Mouse (Mus musculus) hindbrain, embryonic 16.5 days (tissue): ENCODE data around the gene Gm11639. TPM values are rescaled to one million over a fixed set of nuclear protein-coding genes. Genes with fewer than 3 reads are reported as not detected.

Experiments used
- ATAC-seq: fragments of 200-750 bp; cut with Nextera tagmentation; 2 replicates; pipeline ENCODE4 v1.8.0; 2017; ENCODE audit warnings: moderate TSS enrichment, moderate library complexity
- H3K27ac ChIP-seq: fragments of 300-500 bp; sonication (generic); 2 replicates; pipeline ENCODE4 v1.5.1; 2014; ENCODE audit warnings: low read depth, mild to moderate bottlenecking, control low read depth, low read length, moderate library complexity
- H3K27me3 ChIP-seq: fragments of 300-500 bp; sonication (generic); replicated peaks from 2 replicates; pipeline ENCODE4 v1.6.1; 2014; ENCODE audit warnings: low read length; ENCODE audit not compliant: control insufficient read depth, insufficient read depth
- H3K36me3 ChIP-seq: fragments of 300-500 bp; sonication (generic); 2 replicates; pipeline ENCODE4 v1.6.1; 2014; ENCODE audit warnings: mild to moderate bottlenecking, low read length, moderate library complexity, mixed read lengths; ENCODE audit not compliant: control insufficient read depth, insufficient read depth
- H3K4me1 ChIP-seq: fragments of 300-500 bp; sonication (generic); 2 replicates; pipeline ENCODE4 v1.6.1; 2014; ENCODE audit warnings: low read depth, low read length; ENCODE audit not compliant: control insufficient read depth, insufficient read depth
- H3K4me2 ChIP-seq: fragments of 300-500 bp; sonication (generic); 2 replicates; pipeline ENCODE4 v1.6.1; 2014; ENCODE audit warnings: mild to moderate bottlenecking, low read length, control low read depth, moderate library complexity
- H3K4me3 ChIP-seq: fragments of 300-500 bp; sonication (generic); 2 replicates; pipeline ENCODE4 v1.5.1; 2014; ENCODE audit warnings: mild to moderate bottlenecking, low read length, control low read depth, moderate library complexity
- H3K9ac ChIP-seq: fragments of 300-500 bp; sonication (generic); 2 replicates; pipeline ENCODE4 v1.6.1; 2014; ENCODE audit warnings: low read depth, mild to moderate bottlenecking, control low read depth, low read length, moderate library complexity
- H3K9me3 ChIP-seq: fragments of 300-500 bp; sonication (generic); 2 replicates; pipeline ENCODE4 v1.6.1; 2014; ENCODE audit warnings: mild to moderate bottlenecking, low read length, moderate library complexity; ENCODE audit not compliant: control insufficient read depth
- WGBS: fragments of 180-500 bp; shearing (Covaris S2); extraction: QIAGEN DNeasy Blood & Tissue Kit; methylation state at CpG from one replicate; pipeline ENCODE4 v1.1.7; 2014; 5-methylcytosine and 5-hydroxymethylcytosine counted together
- polyA plus RNA-seq: library from polyadenylated mRNA; unstranded; fragments of >200 nt; fragmentation: Nextera tagmentation; extraction: Ambion mirVana; gene quantifications from 2 replicates; pipeline ENCODE4 v1.2.1, GENCODE M21; 2015

Gm11639 gene
- polyA plus RNA-seq, 1 experiment from 2014 or later = 0.04 TPM

- Histone ChIP-seq H3K4me1 (peaks cover 10% of the 10 kb centered on the region; the same call in 1 of the 2 replicates), H3K4me2 (no peak overlapping the region), H3K9me3 (no peaks in the 10 kb centered on the region), H3K27ac (no peak overlapping the region), H3K27me3 (no peaks in the 10 kb centered on the region), H3K9ac (no peak overlapping the region), H3K36me3 (no peaks in the 10 kb centered on the region), H3K4me3 (no peak overlapping the region)
- no peak for ATAC-seq
- WGBS = 59% methylated on average over 4 of the region's 4 CpGs
Observed at GRCm38 (mm10) chr11:105150691-105151090, 465.2 kb downstream of the Gm11639 start.

DNA sequence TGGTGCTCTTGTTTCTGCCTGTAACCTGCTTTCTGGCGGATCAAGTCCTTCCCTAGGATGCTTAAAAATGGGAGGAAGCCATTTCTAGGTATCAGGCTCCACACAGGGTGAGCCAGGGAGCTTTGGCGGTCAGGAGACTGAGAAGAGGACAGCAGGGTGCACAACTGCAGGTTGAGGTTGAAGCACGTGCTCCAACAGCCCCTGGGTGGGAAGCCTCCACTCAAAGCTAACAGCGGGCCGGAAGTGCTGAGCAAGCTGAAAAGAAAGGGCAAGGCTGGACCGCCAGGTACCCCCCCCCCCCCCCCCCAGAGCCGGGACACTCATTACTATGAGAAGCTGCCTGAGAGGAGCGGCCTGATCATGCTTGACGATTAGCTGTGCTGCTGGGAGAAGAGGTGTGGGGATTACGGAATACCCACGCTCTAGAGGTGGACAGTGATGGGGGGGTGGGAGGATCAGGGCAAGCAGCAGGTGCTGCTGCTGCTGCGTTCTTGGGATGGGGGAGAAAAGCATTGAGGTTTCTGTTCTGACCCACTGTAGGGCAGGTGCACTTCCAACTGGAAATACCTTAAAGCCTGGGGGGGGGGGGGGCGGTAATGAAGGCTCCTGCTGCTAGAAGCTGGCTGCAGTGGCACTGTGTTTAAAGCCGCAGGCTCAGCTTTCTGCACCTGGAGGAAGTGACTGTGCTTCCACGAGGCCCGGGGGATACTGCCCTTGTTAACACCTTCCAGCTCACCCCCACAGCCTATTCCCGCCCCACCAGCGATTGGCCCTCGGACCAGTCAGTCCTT lies 465.9 kb downstream of the Gm11639 start:
- Histone ChIP-seq H3K4me3 (no peak overlapping the region), H3K36me3 (no peaks in the 10 kb centered on the region), H3K4me1 (peaks cover 10% of the 10 kb centered on the region; the same call in 1 of the 2 replicates), H3K4me2 (peak overlapping the region; percentile 34), H3K27ac (no peak overlapping the region), H3K9ac (peak overlapping the region; percentile 38; the same call in 1 of the 2 replicates), H3K9me3 (no peaks in the 10 kb centered on the region), H3K27me3 (no peaks in the 10 kb centered on the region)
- WGBS = 31% methylated on average over 18 of the region's 19 CpGs
- ATAC-seq = peak; percentile 45; the same call in 1 of the 2 replicates

DNA sequence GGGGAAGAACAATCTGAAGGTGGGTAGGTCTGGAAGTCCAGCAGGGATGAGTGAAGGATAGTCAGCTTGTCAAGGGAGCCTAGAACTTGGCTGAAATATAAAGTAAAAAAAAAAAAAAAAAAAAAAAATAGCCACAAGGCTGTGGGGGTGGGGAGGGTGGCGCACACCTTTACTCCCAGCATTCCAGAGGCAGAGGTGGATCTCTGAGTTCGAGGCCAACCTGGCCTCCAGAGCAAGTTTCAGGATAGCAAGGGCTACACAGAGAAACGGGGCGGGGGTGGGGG lies 466.5 kb downstream of the Gm11639 start:
- Histone ChIP-seq H3K27me3 (no peaks in the 10 kb centered on the region), H3K9ac (no peak overlapping the region), H3K27ac (no peak overlapping the region), H3K36me3 (no peaks in the 10 kb centered on the region), H3K4me3 (no peak overlapping the region), H3K4me2 (peak overlapping the region; percentile 34; the same call in 1 of the 2 replicates), H3K9me3 (no peaks in the 10 kb centered on the region), H3K4me1 (peaks cover 10% of the 10 kb centered on the region; the same call in 1 of the 2 replicates)
- ATAC-seq = no peak
- 100% methylated on average over 1 of the region's 4 CpGs for WGBS

DNA sequence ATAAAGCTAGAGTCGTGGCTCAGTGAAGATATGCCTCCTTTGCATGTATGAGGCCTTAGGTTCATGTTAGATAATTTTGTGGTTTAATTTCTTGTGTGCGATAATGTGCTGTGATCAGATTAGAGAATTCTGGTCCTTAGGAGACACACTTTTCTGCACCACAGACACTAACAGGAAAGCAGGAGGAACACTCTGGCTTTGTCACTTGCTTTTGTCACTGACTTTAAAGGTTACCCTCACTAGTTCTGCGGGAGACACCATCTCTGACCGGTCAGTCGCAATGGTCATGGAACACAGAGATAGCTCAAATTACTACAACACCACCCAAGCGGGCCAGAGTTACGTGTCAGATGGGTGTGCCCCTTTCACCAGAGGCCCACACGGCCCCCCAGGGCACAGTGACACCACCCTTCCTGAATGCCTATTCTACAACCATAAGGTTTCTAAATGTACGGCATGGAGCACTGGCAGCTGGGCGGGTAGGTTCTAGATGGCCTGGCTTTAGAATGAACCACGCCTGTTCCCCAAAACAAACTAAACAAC lies 466.9 kb downstream of the Gm11639 start:
- Histone ChIP-seq H3K9me3 (no peaks in the 10 kb centered on the region), H3K4me1 (peaks cover 10% of the 10 kb centered on the region; the same call in 1 of the 2 replicates), H3K27me3 (no peaks in the 10 kb centered on the region), H3K36me3 (no peaks in the 10 kb centered on the region), H3K9ac (no peak overlapping the region), H3K4me2 (no peak overlapping the region), H3K4me3 (no peak overlapping the region), H3K27ac (no peak overlapping the region)
- 84% methylated on average over 11 of the region's 11 CpGs for WGBS
- ATAC-seq = no peak

DNA sequence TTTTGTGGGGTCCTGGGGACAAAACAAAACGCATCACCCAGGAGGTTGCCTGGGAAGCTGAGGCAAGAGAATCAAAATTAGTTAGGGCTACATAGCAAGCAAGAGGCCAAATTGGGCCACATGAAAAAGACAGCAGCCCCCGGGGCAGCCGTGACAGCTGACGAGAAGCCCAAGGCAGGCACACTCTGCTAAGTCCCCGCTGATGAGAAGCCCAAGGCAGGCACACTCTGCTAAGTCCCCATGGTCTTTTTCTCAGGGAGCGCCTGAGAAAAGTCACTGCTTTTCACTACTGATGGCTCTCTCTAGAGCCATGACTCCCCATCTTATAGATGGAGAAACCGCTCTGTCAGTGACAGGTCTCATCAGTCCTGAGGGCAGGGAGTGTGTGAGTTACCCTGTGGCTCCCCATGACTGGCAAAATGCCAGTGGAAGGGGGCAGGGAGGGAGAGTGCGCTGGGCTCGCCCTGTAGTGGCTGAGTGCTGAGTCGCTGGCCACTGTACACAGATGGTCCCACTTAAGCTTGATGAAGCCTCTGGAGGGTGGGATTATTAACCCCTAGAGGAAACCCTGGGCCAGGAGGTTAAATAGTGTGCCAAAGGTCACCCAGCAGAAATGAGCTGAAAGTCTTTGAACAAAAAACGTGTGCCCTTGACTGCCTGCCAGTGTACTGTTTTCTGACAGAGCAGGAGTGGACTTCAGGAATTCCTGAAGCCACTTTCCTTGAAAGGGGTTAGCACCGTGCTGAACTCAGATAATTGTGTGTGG lies 467.7 kb downstream of the Gm11639 start:
- whole genome bisulfite sequencing = 30% methylated on average over 12 of the region's 12 CpGs

DNA sequence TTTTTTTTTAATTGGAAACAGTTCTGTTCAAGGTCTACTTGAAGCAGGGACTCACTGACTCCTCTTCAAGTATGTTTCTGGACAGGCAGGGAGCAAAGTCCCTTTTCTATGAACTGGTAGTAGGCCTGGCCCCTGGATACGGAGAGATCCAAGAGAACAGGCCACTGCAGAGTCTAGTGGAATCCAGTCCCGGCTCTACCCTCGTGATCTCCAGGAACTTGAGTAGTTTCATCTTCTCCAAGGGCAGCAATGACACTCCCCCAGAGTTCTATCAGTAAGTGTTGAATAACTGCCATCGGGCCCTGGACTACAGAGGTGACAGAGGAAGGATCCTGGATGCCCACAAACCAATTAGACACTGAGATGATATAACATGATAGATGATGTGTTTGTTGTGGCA lies 470.4 kb downstream of the Gm11639 start:
- H3K4me3 ChIP-seq = no peak overlapping the region
- no peaks in the 10 kb centered on the region for H3K36me3 ChIP-seq
- no peak overlapping the region for H3K4me2 ChIP-seq
- no peaks in the 10 kb centered on the region for H3K27me3 ChIP-seq
- H3K27ac ChIP-seq = no peak overlapping the region
- no peaks in the 10 kb centered on the region for H3K9me3 ChIP-seq
- H3K4me1 ChIP-seq = peaks cover 10% of the 10 kb centered on the region; the same call in 1 of the 2 replicates
- no peak overlapping the region for H3K9ac ChIP-seq
- WGBS = 87% methylated on average over 4 of the region's 4 CpGs
- no peak for ATAC-seq

More for the DNA sequence above, 467.7 kb downstream of the Gm11639 start:
- Histone ChIP-seq H3K27me3 (no peaks in the 10 kb centered on the region), H3K4me3 (no peak overlapping the region), H3K9ac (no peak overlapping the region), H3K36me3 (no peaks in the 10 kb centered on the region), H3K4me2 (no peak overlapping the region), H3K9me3 (no peaks in the 10 kb centered on the region), H3K27ac (no peak overlapping the region), H3K4me1 (peaks cover 10% of the 10 kb centered on the region; the same call in 1 of the 2 replicates)
- peak; percentile 84 for ATAC-seq

DNA sequence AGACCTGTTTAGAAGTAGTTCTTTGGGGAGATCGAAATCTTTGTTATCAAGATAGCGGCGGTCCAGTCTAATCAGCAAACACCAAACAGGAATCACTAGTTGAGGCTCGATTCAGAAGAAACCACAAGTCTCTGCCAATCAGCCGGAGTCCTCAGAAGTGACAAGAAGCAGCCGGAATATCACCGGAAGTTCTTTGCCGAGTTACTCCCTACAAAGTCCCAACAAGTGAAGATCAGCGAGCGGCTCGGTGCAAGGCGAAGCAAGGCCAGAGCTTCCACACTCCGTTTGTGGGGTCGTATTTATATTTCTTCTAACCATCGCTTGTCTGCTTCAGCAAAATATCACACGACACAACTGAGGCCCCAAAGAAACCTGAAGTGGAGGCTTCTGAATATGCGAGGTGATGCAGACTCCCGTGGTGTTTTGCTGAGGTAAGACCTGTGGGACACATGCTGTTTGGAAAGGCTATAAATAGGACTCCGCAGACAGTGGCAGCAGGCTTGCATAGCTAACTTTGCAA lies 471.3 kb downstream of the Gm11639 start:
- H3K27me3 ChIP-seq = no peaks in the 10 kb centered on the region; the same call in 1 of the 2 replicates
- H3K4me1 ChIP-seq = peaks cover 5% of the 10 kb centered on the region; the same call in 1 of the 2 replicates
- ATAC-seq = no peak
- no peak overlapping the region for H3K27ac ChIP-seq
- no peak overlapping the region for H3K4me2 ChIP-seq
- H3K9me3 ChIP-seq = no peaks in the 10 kb centered on the region
- 86% methylated on average over 19 of the region's 19 CpGs for WGBS
- H3K9ac ChIP-seq = no peak overlapping the region
- H3K4me3 ChIP-seq = no peak overlapping the region
- no peaks in the 10 kb centered on the region for H3K36me3 ChIP-seq

GRCm38 (mm10) chr11:105158047-105158446 lies 472.5 kb downstream of the Gm11639 start:
- no peaks in the 10 kb centered on the region; the same call in 1 of the 2 replicates for H3K27me3 ChIP-seq
- no peak overlapping the region for H3K9ac ChIP-seq
- H3K36me3 ChIP-seq = no peaks in the 10 kb centered on the region
- H3K4me1 ChIP-seq = peaks cover 4% of the 10 kb centered on the region; the same call in 1 of the 2 replicates
- no peak overlapping the region for H3K27ac ChIP-seq
- H3K4me2 ChIP-seq = no peak overlapping the region
- ATAC-seq = no peak
- H3K4me3 ChIP-seq = no peak overlapping the region
- no peaks in the 10 kb centered on the region for H3K9me3 ChIP-seq
